Mouse (Mus musculus) liver, postnatal 0 days (tissue): ENCODE results near the gene Wdr72. TPM values are rescaled to one million over a fixed set of nuclear protein-coding genes. Genes with fewer than 3 reads are reported as not detected.

Source experiments
- ATAC-seq: fragments of 200-750 bp; cut with Nextera tagmentation; 2 replicates; pipeline ENCODE4 v1.8.0; 2017; ENCODE audit warnings: mild to moderate bottlenecking, moderate library complexity
- DNase-seq: peaks from one replicate; pipeline ENCODE4 v3.0.0-alpha.2; 2016
- H3K27ac ChIP-seq: fragments of 300-500 bp; sonication (generic); 2 replicates; pipeline ENCODE4 v1.5.1; 2014; ENCODE audit warnings: antibody characterized with exemption, moderate library complexity, mild to moderate bottlenecking, low read depth
- H3K27me3 ChIP-seq: fragments of 300-500 bp; sonication (generic); 2 replicates; pipeline ENCODE4 v1.6.1; 2014; ENCODE audit warnings: low read length, control low read depth, mixed read lengths; ENCODE audit not compliant: insufficient read depth
- H3K36me3 ChIP-seq: fragments of 300-500 bp; sonication (generic); replicated peaks from 2 replicates; pipeline ENCODE4 v1.6.1; 2014; ENCODE audit warnings: mild to moderate bottlenecking, control low read depth, low read length, moderate library complexity, mixed read lengths; ENCODE audit not compliant: insufficient read depth
- H3K4me1 ChIP-seq: fragments of 300-500 bp; sonication (generic); 2 replicates; pipeline ENCODE4 v1.6.1; 2014; ENCODE audit warnings: antibody characterized with exemption, mild to moderate bottlenecking, control low read depth; ENCODE audit not compliant: insufficient read depth
- H3K4me2 ChIP-seq: fragments of 300-500 bp; sonication (generic); 2 replicates; pipeline ENCODE4 v1.6.1; 2014; ENCODE audit warnings: low read depth, mild to moderate bottlenecking, low read length, moderate library complexity, mixed read lengths
- H3K4me3 ChIP-seq: fragments of 300-500 bp; sonication (generic); 2 replicates; pipeline ENCODE4 v1.5.1; 2014; ENCODE audit warnings: low read depth, low read length
- H3K9ac ChIP-seq: fragments of 300-500 bp; sonication (generic); replicated peaks from 2 replicates; pipeline ENCODE4 v1.6.1; 2014; ENCODE audit warnings: mild to moderate bottlenecking, moderate library complexity
- H3K9me3 ChIP-seq: fragments of 300-500 bp; sonication (generic); 2 replicates; pipeline ENCODE4 v1.6.1; 2016; ENCODE audit warnings: mild to moderate bottlenecking, control low read depth, low read length, mixed read lengths
- CTCF ChIP-seq: sonication (generic); IDR thresholded peaks from 2 replicates; pipeline ENCODE4 v1.5.1; 2016; ENCODE audit warnings: antibody characterized with exemption, low read depth
- EP300 ChIP-seq: IDR thresholded peaks from 2 replicates; pipeline ENCODE4 v1.6.1; 2016; ENCODE audit warnings: antibody characterized with exemption, low read depth, mild to moderate bottlenecking
- WGBS: fragments of 180-500 bp; shearing (Covaris S2); extraction: QIAGEN DNeasy Blood & Tissue Kit; methylation state at CpG from one replicate; pipeline ENCODE4 v1.1.7; 2014; ENCODE audit not compliant: insufficient replicate concordance; 5-methylcytosine and 5-hydroxymethylcytosine counted together
- polyA plus RNA-seq: library from polyadenylated mRNA; unstranded; fragments of >200 nt; fragmentation: Nextera tagmentation; extraction: Ambion mirVana; gene quantifications from 2 replicates; pipeline ENCODE4 v1.2.1, GENCODE M21; 2015

Wdr72 gene
- polyA plus RNA-seq, 1 experiment from 2014 or later: 0.06 TPM

GRCm38 (mm10) chr9:74101591-74101990 lies 8.6 kb upstream of the Wdr72 start:
- no peak overlapping the region for H3K4me3 ChIP-seq
- H3K4me1 ChIP-seq: no peaks in the 10 kb centered on the region
- no peaks in the 10 kb centered on the region for H3K36me3 ChIP-seq
- H3K4me2 ChIP-seq: no peak overlapping the region
- no peak overlapping the region for H3K9ac ChIP-seq
- ATAC-seq: no peak
- no peak overlapping the region for H3K27ac ChIP-seq
- H3K27me3 ChIP-seq: no peaks in the 10 kb centered on the region
- no peak for DNase-seq
- TF ChIP-seq EP300: no peak
- TF ChIP-seq CTCF: no peak
- no peaks in the 10 kb centered on the region for H3K9me3 ChIP-seq

DNA sequence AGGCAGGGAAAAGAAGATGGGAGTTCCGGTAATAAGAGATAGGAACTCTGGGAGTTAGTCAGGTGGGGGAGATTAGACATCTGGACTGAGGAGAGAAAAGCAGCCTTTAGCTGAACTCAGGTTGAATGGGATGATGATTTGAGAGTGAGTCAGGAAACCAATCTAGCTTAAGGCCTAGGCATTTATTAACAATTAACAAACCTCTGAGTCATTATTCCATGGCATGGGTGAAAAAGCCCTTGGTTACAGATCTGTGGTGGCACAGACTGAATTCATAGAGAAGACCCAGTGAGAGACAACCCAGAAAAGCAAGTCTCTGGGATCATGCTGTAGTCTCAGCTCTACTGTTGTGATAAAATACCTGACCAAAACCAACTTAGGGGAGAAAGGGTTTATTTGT lies 7.5 kb upstream of the Wdr72 start:
- H3K9me3 ChIP-seq: no peaks in the 10 kb centered on the region
- H3K36me3 ChIP-seq: no peaks in the 10 kb centered on the region
- H3K4me3 ChIP-seq: no peak overlapping the region
- ATAC-seq: no peak
- no peak overlapping the region for H3K27ac ChIP-seq
- H3K27me3 ChIP-seq: no peaks in the 10 kb centered on the region
- whole genome bisulfite sequencing: 94% methylated on average over 1 of the region's 1 CpGs
- H3K9ac ChIP-seq: no peak overlapping the region
- H3K4me2 ChIP-seq: no peak overlapping the region
- no peaks in the 10 kb centered on the region for H3K4me1 ChIP-seq
- no peak for DNase-seq
- TF ChIP-seq EP300 (no peak), CTCF (no peak)

DNA sequence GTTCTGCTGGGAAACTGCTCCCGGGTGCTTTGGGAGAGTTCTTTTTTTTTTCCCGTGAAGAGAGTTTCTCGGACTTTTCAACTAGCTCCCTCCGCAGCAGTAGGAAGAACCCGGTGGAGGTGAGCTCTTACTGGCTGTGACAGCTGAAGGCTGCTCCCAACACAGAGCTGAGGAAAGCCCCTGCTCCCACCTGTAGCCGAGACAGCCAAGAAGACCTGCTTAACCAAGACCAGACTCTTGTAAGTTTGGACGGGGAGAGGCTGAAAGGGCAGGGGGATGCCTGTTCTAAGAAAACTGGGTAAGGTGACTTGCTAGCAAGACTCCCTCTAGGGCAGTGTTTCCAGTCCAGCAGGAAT lies 283 bp downstream of the Wdr72 start:
- Histone ChIP-seq H3K4me3 (peak overlapping the region; percentile 26), H3K4me2 (peak overlapping the region; percentile 58), H3K27me3 (no peaks in the 10 kb centered on the region), H3K36me3 (no peaks in the 10 kb centered on the region), H3K27ac (no peak overlapping the region), H3K9ac (no peak overlapping the region), H3K4me1 (no peaks in the 10 kb centered on the region), H3K9me3 (no peaks in the 10 kb centered on the region)
- ATAC-seq (no peak), DNase-seq (no peak)
- WGBS: 12% methylated on average over 7 of the region's 7 CpGs
- TF ChIP-seq CTCF (no peak), EP300 (no peak)

GRCm38 (mm10) chr9:74112526-74112925 lies 2.4 kb downstream of the Wdr72 start:
- no peaks in the 10 kb centered on the region for H3K9me3 ChIP-seq
- DNase-seq: no peak
- 77% methylated on average over 9 of the region's 9 CpGs for WGBS
- no peaks in the 10 kb centered on the region for H3K36me3 ChIP-seq
- H3K4me3 ChIP-seq: no peak overlapping the region
- H3K27ac ChIP-seq: no peak overlapping the region
- no peak overlapping the region for H3K4me2 ChIP-seq
- no peaks in the 10 kb centered on the region for H3K27me3 ChIP-seq
- ATAC-seq: no peak
- TF ChIP-seq EP300: no peak
- TF ChIP-seq CTCF: no peak
- H3K9ac ChIP-seq: no peak overlapping the region
- no peaks in the 10 kb centered on the region for H3K4me1 ChIP-seq

DNA sequence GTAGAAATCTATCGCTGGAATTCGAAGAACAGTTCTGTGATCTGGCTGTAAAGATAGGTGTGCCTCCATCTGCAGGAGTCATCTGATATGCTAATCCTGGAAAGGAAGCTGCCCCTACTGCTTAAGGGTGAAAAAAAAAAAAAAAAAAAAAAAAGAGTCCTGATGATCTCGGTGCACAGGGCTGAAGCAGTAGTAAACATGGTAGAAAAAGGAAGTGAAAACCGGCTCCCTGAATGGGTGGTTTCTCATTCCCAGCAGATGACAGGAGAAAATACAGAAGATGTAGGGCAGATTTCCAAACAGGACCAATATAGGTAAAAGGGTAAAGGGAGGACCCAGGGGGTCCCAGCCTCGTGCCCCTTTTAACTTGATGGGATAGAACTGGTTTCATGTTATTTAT lies 16.1 kb downstream of the Wdr72 start:
- TF ChIP-seq CTCF (no peak), EP300 (no peak)
- Histone ChIP-seq H3K4me2 (no peak overlapping the region), H3K4me1 (no peaks in the 10 kb centered on the region), H3K4me3 (no peak overlapping the region), H3K27ac (no peak overlapping the region), H3K9me3 (no peaks in the 10 kb centered on the region), H3K9ac (no peak overlapping the region), H3K27me3 (no peaks in the 10 kb centered on the region), H3K36me3 (no peaks in the 10 kb centered on the region)
- 39% methylated on average over 5 of the region's 5 CpGs for WGBS
- DNase-seq (no peak), ATAC-seq (no peak)

- no peaks in the 10 kb centered on the region for H3K27me3 ChIP-seq
- H3K36me3 ChIP-seq: no peaks in the 10 kb centered on the region
- H3K4me2 ChIP-seq: no peak overlapping the region
- WGBS: 77% methylated on average over 2 of the region's 2 CpGs
- H3K4me1 ChIP-seq: no peaks in the 10 kb centered on the region
- ATAC-seq: no peak
- TF ChIP-seq CTCF (no peak), EP300 (no peak)
- H3K9ac ChIP-seq: no peak overlapping the region
- no peak overlapping the region for H3K27ac ChIP-seq
- no peak overlapping the region for H3K4me3 ChIP-seq
- no peak for DNase-seq
- no peaks in the 10 kb centered on the region for H3K9me3 ChIP-seq
Measured at GRCm38 (mm10) chr9:74134010-74134409, 23.9 kb downstream of the Wdr72 start.

DNA sequence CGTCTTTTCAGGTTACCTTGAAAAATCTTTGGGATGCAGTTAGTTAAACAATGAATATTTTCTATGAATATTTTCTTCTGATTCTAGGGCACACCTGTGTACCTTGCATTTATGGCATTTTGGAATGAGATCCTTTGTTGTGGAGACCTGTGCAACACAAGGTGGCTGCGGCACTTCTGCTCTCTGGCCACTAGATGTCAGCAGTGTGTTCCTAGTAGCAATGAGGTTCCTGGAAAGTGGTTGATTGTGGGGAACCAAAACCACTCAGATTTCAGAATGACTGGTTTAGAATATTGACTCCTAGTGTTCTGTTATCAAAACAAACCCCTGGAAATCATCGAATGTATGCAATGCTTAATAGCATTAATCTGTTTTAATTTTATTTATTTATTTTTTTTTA lies 31.7 kb downstream of the Wdr72 start:
- DNase-seq (peak; percentile 58), ATAC-seq (no peak)
- H3K9ac ChIP-seq: no peak overlapping the region
- H3K4me2 ChIP-seq: no peak overlapping the region
- H3K9me3 ChIP-seq: no peaks in the 10 kb centered on the region
- no peak overlapping the region for H3K4me3 ChIP-seq
- H3K36me3 ChIP-seq: no peaks in the 10 kb centered on the region
- 7% methylated on average over 3 of the region's 3 CpGs for WGBS
- no peak overlapping the region for H3K27ac ChIP-seq
- H3K27me3 ChIP-seq: no peaks in the 10 kb centered on the region
- H3K4me1 ChIP-seq: no peaks in the 10 kb centered on the region
- TF ChIP-seq EP300: no peak
- TF ChIP-seq CTCF: peak; percentile 91
